Mouse (Mus musculus) myocyte (in vitro differentiated cells): ENCODE data around the gene Cobl. TPM values are rescaled to one million over a fixed set of nuclear protein-coding genes. Genes with fewer than 3 reads are reported as not detected.

Source experiments
- H3K27me3 ChIP-seq: one replicate; pipeline ENCODE4 v1.6.1; 2011; ENCODE audit not compliant: control insufficient read depth, insufficient read depth, insufficient read length
- H3K36me3 ChIP-seq: one replicate; pipeline ENCODE4 v1.6.1; 2011; ENCODE audit not compliant: control insufficient read depth, insufficient read depth
- H3K4me2 ChIP-seq: one replicate; pipeline ENCODE4 v1.6.1; 2011; ENCODE audit warnings: low read depth, control low read depth
- H3K4me3 ChIP-seq: one replicate; pipeline ENCODE4 v1.5.1; 2011; ENCODE audit warnings: mild to moderate bottlenecking, control low read depth, moderate library complexity
- H3K79me2 ChIP-seq: one replicate; pipeline ENCODE4 v1.6.1; 2011; ENCODE audit not compliant: control insufficient read depth, insufficient read depth
- H3ac ChIP-seq: one replicate; pipeline ENCODE4 v1.6.1; 2011; ENCODE audit not compliant: control insufficient read depth, insufficient read length
- CEBPB ChIP-seq: IDR thresholded peaks from 2 replicates; pipeline ENCODE4 v1.6.1; 2011; ENCODE audit warnings: mild to moderate bottlenecking, moderate library complexity; ENCODE audit not compliant: poor library complexity, insufficient read depth, severe bottlenecking
- E2F4 ChIP-seq: IDR thresholded peaks from one replicate; pipeline ENCODE4 v1.6.1; 2011; ENCODE audit warnings: mild to moderate bottlenecking, control low read depth, moderate library complexity; ENCODE audit not compliant: insufficient read depth
- MAX ChIP-seq: IDR thresholded peaks from one replicate; pipeline ENCODE4 v1.6.1; 2011; ENCODE audit warnings: low read depth, mild to moderate bottlenecking, control low read depth
- MYOD1 ChIP-seq, 3 experiments: IDR thresholded peaks; one replicate each; pipeline ENCODE4 v1.6.1; 2011; ENCODE audit warnings: control low read depth in 2 of 3, low read depth in 2 of 3, mild to moderate bottlenecking in 2 of 3, moderate library complexity in 1 of 3; ENCODE audit not compliant: insufficient read length in 2 of 3, control insufficient read depth in 1 of 3
- MYOG ChIP-seq, 3 experiments: IDR thresholded peaks; one replicate each; pipeline ENCODE4 v1.6.1; 2011; ENCODE audit warnings: control low read depth in 2 of 3, low read depth in 2 of 3, mild to moderate bottlenecking in 2 of 3; ENCODE audit not compliant: insufficient read length in 2 of 3, control insufficient read depth in 1 of 3, insufficient read depth in 1 of 3
- POLR2A ChIP-seq: IDR thresholded peaks from one replicate; pipeline ENCODE4 v1.6.1; 2011; ENCODE audit warnings: low read depth, mild to moderate bottlenecking, control low read depth, moderate library complexity; ENCODE audit not compliant: insufficient read length
- POLR2AphosphoS2 ChIP-seq: IDR thresholded peaks from one replicate; pipeline ENCODE4 v1.6.1; 2011; ENCODE audit warnings: low read depth, control low read depth; ENCODE audit not compliant: insufficient read length
- REST ChIP-seq: IDR thresholded peaks from one replicate; pipeline ENCODE4 v1.6.1; 2011; ENCODE audit warnings: mild to moderate bottlenecking, control low read depth, moderate library complexity; ENCODE audit not compliant: insufficient read depth, insufficient read length
- SRF ChIP-seq: IDR thresholded peaks from one replicate; pipeline ENCODE4 v1.6.1; 2011; ENCODE audit warnings: low read depth; ENCODE audit not compliant: control insufficient read depth, insufficient read length
- TCF12 ChIP-seq: IDR thresholded peaks from one replicate; pipeline ENCODE4 v1.6.1; 2011; ENCODE audit warnings: mild to moderate bottlenecking, control low read depth; ENCODE audit not compliant: poor library complexity, insufficient read depth, severe bottlenecking
- TCF3 ChIP-seq: IDR thresholded peaks from one replicate; pipeline ENCODE4 v1.6.1; 2011; ENCODE audit warnings: low read depth, control low read depth; ENCODE audit not compliant: insufficient read length
- USF1 ChIP-seq: IDR thresholded peaks from one replicate; pipeline ENCODE4 v1.6.1; 2011; ENCODE audit warnings: low read depth, mild to moderate bottlenecking, control low read depth, moderate library complexity
- polyA plus RNA-seq: library from polyadenylated mRNA; unstranded; fragments of >200 nt; fragmentation: generic; extraction: Trizol; gene quantifications from one replicate; pipeline ENCODE4 v1.2.1, GENCODE M21; 2012; ENCODE audit warnings: missing spikeins

Gene Cobl
- polyA plus RNA-seq, 1 experiment = 191 TPM

GRCm38 (mm10) chr11:12445222-12445621 is 19.5 kb downstream of the Cobl start:
- no peaks in the 10 kb centered on the region for H3K36me3 ChIP-seq
- no peaks in the 10 kb centered on the region for H3K27me3 ChIP-seq
- peaks cover 15% of the 10 kb centered on the region for H3K79me2 ChIP-seq
- TF ChIP-seq USF1 (no peak), CEBPB (no peak), POLR2A (no peak), REST (no peak), POLR2AphosphoS2 (no peak), MAX (no peak), TCF3 (no peak), E2F4 (no peak)
- H3K4me3 ChIP-seq = no peak overlapping the region
- H3K4me2 ChIP-seq = no peak overlapping the region
- no peak overlapping the region for H3ac ChIP-seq

- peaks cover 15% of the 10 kb centered on the region for H3K79me2 ChIP-seq
- TF ChIP-seq POLR2AphosphoS2 = no peak
- no peak for TF ChIP-seq CEBPB
- no peak for TF ChIP-seq POLR2A
- no peak for TF ChIP-seq TCF3
- TF ChIP-seq SRF = no peak
- no peak for TF ChIP-seq MAX
- no peak for TF ChIP-seq E2F4
- TF ChIP-seq REST = no peak
- TF ChIP-seq MYOD1 (IDR thresholded peaks at IDR 0.05; ENCODE audit: control insufficient read depth in 1 of 3, insufficient read length in 2 of 3, low read depth in 2 of 3) = no peak
- TF ChIP-seq USF1 = no peak
- TF ChIP-seq TCF12 = no peak
- TF ChIP-seq MYOG (IDR thresholded peaks at IDR 0.05; ENCODE audit: control insufficient read depth in 1 of 3, insufficient read depth in 1 of 3, insufficient read length in 2 of 3, low read depth in 2 of 3) = no peak
- no peak overlapping the region for H3K4me3 ChIP-seq
- no peaks in the 10 kb centered on the region for H3K27me3 ChIP-seq
- no peak overlapping the region for H3ac ChIP-seq
- no peaks in the 10 kb centered on the region for H3K36me3 ChIP-seq
- H3K4me2 ChIP-seq = no peak overlapping the region
These were observed 20.5 kb downstream of the Cobl start for GRCm38 (mm10) chr11:12444215-12444614.

- no peak overlapping the region for H3ac ChIP-seq
- H3K4me2 ChIP-seq = no peak overlapping the region
- H3K79me2 ChIP-seq = peaks cover 15% of the 10 kb centered on the region
- H3K27me3 ChIP-seq = no peaks in the 10 kb centered on the region
- H3K36me3 ChIP-seq = no peaks in the 10 kb centered on the region
- no peak for TF ChIP-seq TCF3
- no peak for TF ChIP-seq MYOD1 (IDR thresholded peaks at IDR 0.05; ENCODE audit: control insufficient read depth in 1 of 3, insufficient read length in 2 of 3, low read depth in 2 of 3)
- TF ChIP-seq POLR2A = no peak
- no peak for TF ChIP-seq SRF
- TF ChIP-seq MYOG (IDR thresholded peaks at IDR 0.05; ENCODE audit: control insufficient read depth in 1 of 3, insufficient read depth in 1 of 3, insufficient read length in 2 of 3, low read depth in 2 of 3) = no peak
- no peak for TF ChIP-seq POLR2AphosphoS2
- no peak for TF ChIP-seq MAX
- no peak overlapping the region for H3K4me3 ChIP-seq
These were observed 21.1 kb downstream of the Cobl start for GRCm38 (mm10) chr11:12443614-12444013.

GRCm38 (mm10) chr11:12443185-12443584 is 21.6 kb downstream of the Cobl start:
- H3K4me2 ChIP-seq = no peak overlapping the region
- no peak overlapping the region for H3K4me3 ChIP-seq
- H3K27me3 ChIP-seq = no peaks in the 10 kb centered on the region
- no peaks in the 10 kb centered on the region for H3K36me3 ChIP-seq
- H3K79me2 ChIP-seq = peaks cover 15% of the 10 kb centered on the region
- TF ChIP-seq MYOD1 (IDR thresholded peaks at IDR 0.05; ENCODE audit: control insufficient read depth in 1 of 3, insufficient read length in 2 of 3, low read depth in 2 of 3) (no peak), MAX (no peak), POLR2A (no peak), MYOG (IDR thresholded peaks at IDR 0.05; ENCODE audit: control insufficient read depth in 1 of 3, insufficient read depth in 1 of 3, insufficient read length in 2 of 3, low read depth in 2 of 3) (no peak), REST (no peak), TCF3 (no peak), E2F4 (no peak), USF1 (no peak), TCF12 (no peak), SRF (no peak), CEBPB (no peak), POLR2AphosphoS2 (no peak)
- H3ac ChIP-seq = no peak overlapping the region

DNA sequence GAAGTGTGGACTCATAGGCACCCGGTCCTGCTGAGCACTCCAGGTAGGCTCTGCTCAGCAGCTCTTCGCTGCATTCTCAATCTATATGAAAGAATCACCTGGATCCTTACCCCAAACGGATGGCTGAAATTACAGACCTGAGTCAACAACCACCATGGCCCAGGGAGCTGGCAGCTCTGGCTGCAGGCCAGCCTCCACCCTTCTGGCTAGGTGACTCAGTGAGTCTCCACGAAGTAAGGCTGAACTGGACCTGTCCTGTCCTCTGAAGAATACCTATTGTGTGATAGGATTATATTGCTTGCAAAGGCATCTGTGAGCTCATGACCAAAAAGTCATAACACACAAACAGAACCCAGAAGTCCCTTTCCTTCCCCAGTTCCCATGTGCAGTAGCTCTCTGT is 22.5 kb downstream of the Cobl start:
- H3K4me2 ChIP-seq = no peak overlapping the region
- peaks cover 8% of the 10 kb centered on the region for H3K79me2 ChIP-seq
- TF ChIP-seq POLR2A (no peak), MAX (no peak), CEBPB (no peak)
- H3ac ChIP-seq = no peak overlapping the region
- no peak overlapping the region for H3K4me3 ChIP-seq
- H3K36me3 ChIP-seq = no peaks in the 10 kb centered on the region
- H3K27me3 ChIP-seq = no peaks in the 10 kb centered on the region
